Mouse (Mus musculus) kidney, adult 2 months (tissue): ENCODE data around the gene Sostdc1. TPM values are rescaled to one million over a fixed set of nuclear protein-coding genes. Genes with fewer than 3 reads are reported as not detected.

Experiments used
- DNase-seq: peaks from one replicate; pipeline ENCODE4 v3.0.0; 2021
- H3K27ac ChIP-seq: fragments of 200-500 bp; 2 replicates; pipeline ENCODE4 v1.5.1; 2012; ENCODE audit warnings: low read depth, low read length, control low read depth, inconsistent platforms; ENCODE audit not compliant: insufficient read depth
- H3K27me3 ChIP-seq: fragments of 200-500 bp; replicated peaks from 2 replicates; pipeline ENCODE4 v1.6.1; 2012; ENCODE audit warnings: mild to moderate bottlenecking, moderate library complexity, low read length, inconsistent platforms; ENCODE audit not compliant: control insufficient read depth, insufficient read depth
- H3K36me3 ChIP-seq: fragments of 200-500 bp; 2 replicates; pipeline ENCODE4 v1.6.1; 2012; ENCODE audit warnings: mild to moderate bottlenecking, moderate library complexity, low read length, inconsistent platforms; ENCODE audit not compliant: control insufficient read depth, insufficient read depth
- H3K4me1 ChIP-seq: fragments of 200-500 bp; 2 replicates; pipeline ENCODE4 v1.6.1; 2011; ENCODE audit warnings: low read length; ENCODE audit not compliant: control insufficient read depth, insufficient read depth
- H3K4me3 ChIP-seq: fragments of 200-500 bp; 2 replicates; pipeline ENCODE4 v1.5.1; 2011; ENCODE audit warnings: mild to moderate bottlenecking, low read depth, low read length, control low read depth; ENCODE audit not compliant: insufficient read depth
- CTCF ChIP-seq: fragments of 200-500 bp; conservative IDR thresholded peaks from 2 replicates; pipeline ENCODE4 v1.5.1; 2011; ENCODE audit warnings: low read depth, mild to moderate bottlenecking, control low read depth, low read length, moderate library complexity, mixed read lengths; ENCODE audit not compliant: insufficient read depth, insufficient read length
- POLR2A ChIP-seq: fragments of 200-500 bp; IDR thresholded peaks from one replicate; pipeline ENCODE4 v1.6.1; 2011; ENCODE audit warnings: low read depth, low read length, control low read depth
- WGBS: fragments of 180-500 bp; shearing (Covaris S2); methylation state at CpG from one replicate; pipeline ENCODE4 v1.1.7; 2018; 5-methylcytosine and 5-hydroxymethylcytosine counted together
- polyA plus RNA-seq: library from polyadenylated mRNA; depleted of rRNA; stranded (reverse); fragments of >200 nt; gene quantifications from 2 replicates; pipeline ENCODE4 v1.2.3, GENCODE M21; 2012; rRNA removed

Gene Sostdc1
- polyA plus RNA-seq, 1 experiment: 64.7 TPM

GRCm38 (mm10) chr12:36360693-36361092 is 46.8 kb downstream of the Sostdc1 start:
- Histone ChIP-seq H3K4me1 (no peaks in the 10 kb centered on the region), H3K36me3 (no peaks in the 10 kb centered on the region), H3K27ac (no peak overlapping the region), H3K27me3 (no peaks in the 10 kb centered on the region), H3K4me3 (no peak overlapping the region)
- WGBS: 95% methylated on average over 5 of the region's 5 CpGs
- TF ChIP-seq POLR2A: no peak
- TF ChIP-seq CTCF: no peak
- DNase-seq: no peak

GRCm38 (mm10) chr12:36364013-36364412 is 50.1 kb downstream of the Sostdc1 start:
- 81% methylated on average over 4 of the region's 4 CpGs for WGBS
- H3K4me1 ChIP-seq: no peaks in the 10 kb centered on the region
- TF ChIP-seq CTCF (no peak), POLR2A (no peak)

More at GRCm38 (mm10) chr12:36364013-36364412, 50.1 kb downstream of the Sostdc1 start:
- no peak overlapping the region for H3K4me3 ChIP-seq
- H3K36me3 ChIP-seq: no peaks in the 10 kb centered on the region
- no peaks in the 10 kb centered on the region for H3K27me3 ChIP-seq
- peak; percentile 17 for DNase-seq
- H3K27ac ChIP-seq: no peak overlapping the region

Other genes with a start within 250 kb of the Sostdc1 start
- 13.5 and 16.9 TPM in 2 replicates for gene Ankmy2, start 157.0 kb upstream of the Sostdc1 start, polyA plus RNA-seq
- 9.6 and 10.1 TPM in 2 replicates for gene Bzw2, start 156.1 kb upstream of the Sostdc1 start, polyA plus RNA-seq
- gene Lrrc72, start 60.7 kb upstream of the Sostdc1 start, polyA plus RNA-seq: not detected in 2 replicates
- 1.9 and 2.5 TPM in 2 replicates for gene Ispd, start 67.3 kb downstream of the Sostdc1 start, polyA plus RNA-seq
- gene D630036H23Rik, start 68.0 kb downstream of the Sostdc1 start, polyA plus RNA-seq: 3.3 and 3.8 TPM in 2 replicates